Mouse (Mus musculus): ENCODE measurements at regions not wholly inside any gene's neighbourhood (a gene's known extent, or its start where the extent isn't known, plus 50 kb on each side); places are given as distances from the start of the nearest gene placed in this dataset.

DNA sequence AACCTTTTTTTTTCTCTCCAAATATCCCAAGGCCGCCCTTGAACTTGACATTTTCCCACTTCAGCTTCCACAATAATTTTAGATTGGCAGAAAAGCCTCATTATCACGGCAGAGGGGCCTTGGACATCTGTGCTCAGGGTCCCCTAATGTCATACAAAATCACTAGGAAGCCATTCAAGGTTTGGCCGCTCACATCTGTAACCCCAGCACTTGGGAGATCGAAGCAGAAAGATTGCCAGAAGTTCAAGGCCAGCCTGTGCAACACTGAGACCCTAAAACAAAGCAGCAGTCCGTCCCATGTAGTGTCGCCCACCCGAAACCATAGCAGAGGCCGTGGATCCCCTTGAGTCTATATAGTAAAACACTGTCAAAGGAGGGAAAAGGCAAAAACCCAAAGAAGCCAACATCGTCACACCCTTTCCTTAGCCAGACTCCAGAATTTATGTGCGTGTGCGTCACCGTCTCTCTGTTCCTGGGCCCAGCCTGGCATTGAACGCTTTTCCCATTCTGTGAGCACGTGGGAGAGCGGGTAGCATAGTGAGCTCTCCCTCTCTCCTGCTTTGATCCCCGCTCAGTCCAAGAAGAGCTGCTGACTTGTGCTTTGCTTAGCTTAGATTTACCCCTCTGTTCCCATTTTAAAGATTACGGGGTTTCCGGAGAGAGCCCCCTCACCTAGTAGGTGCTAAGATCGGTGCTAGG, 74.0 kb upstream of the Tbx3 start:
- TF ChIP-seq CTCF (IDR thresholded peaks at IDR 0.05; ENCODE audit: low read depth) (no peak), EP300 (IDR thresholded peaks at IDR 0.05; ENCODE audit: low read depth) (no peak)
